Mouse (Mus musculus): ENCODE results near the gene Dnajc11.

DNA sequence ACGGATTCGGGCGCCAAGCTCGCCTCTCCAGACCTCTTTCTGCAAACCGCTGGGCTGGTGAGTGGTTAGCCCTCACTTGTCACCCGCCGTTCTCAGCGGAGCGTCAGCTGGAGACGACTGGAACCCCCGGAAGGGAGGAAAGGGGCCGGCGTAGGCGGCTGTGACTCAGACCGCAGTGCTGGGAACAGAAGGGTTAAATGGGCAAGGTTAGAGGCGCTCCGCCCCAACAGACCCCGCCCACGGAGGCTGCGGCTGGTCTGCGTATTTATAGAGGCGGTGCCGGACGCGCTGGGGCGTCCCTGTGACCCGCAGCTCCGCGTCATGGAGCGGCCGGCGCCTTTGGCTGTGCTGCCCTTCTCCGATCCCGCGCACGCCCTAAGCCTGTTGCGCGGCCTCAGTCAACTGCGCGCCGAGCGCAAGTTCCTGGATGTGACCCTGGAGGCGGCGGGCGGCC lies 75.2 kb downstream of the Dnajc11 start, which contains the start of gene Klhl21:
- TF ChIP-seq MYOG (IDR thresholded peaks at IDR 0.05; ENCODE audit: control insufficient read depth, extremely low read depth, insufficient read length) (no peak), CEBPB (IDR thresholded peaks at IDR 0.05; ENCODE audit: low read depth) (no peak)

Data from C2C12 (cell line).